Mouse (Mus musculus) E14TG2a.4 (cell line): ENCODE results near the gene Olfr449.

Experiments used
- H3K27me3 ChIP-seq: 2 replicates; pipeline ENCODE4 v1.6.1; 2014; ENCODE audit warnings: low read length, control low read depth; ENCODE audit not compliant: insufficient read depth
- H3K36me3 ChIP-seq: 2 replicates; pipeline ENCODE4 v1.6.1; 2014; ENCODE audit warnings: low read length, control low read depth; ENCODE audit not compliant: insufficient read depth
- H3K4me1 ChIP-seq: replicated peaks from 2 replicates; pipeline ENCODE4 v1.6.1; 2014; ENCODE audit warnings: low read depth, low read length, control low read depth
- H3K4me3 ChIP-seq: replicated peaks from 2 replicates; pipeline ENCODE4 v1.5.1; 2014; ENCODE audit warnings: mild to moderate bottlenecking, low read length
- H3K9me3 ChIP-seq: 2 replicates; pipeline ENCODE4 v1.6.1; 2014; ENCODE audit warnings: low read length, control low read depth
- CTCF ChIP-seq: conservative IDR thresholded peaks from 2 replicates; pipeline ENCODE4 v1.5.1; 2014; ENCODE audit warnings: low read length
- NANOG ChIP-seq: IDR thresholded peaks from 2 replicates; pipeline ENCODE4 v1.6.1; 2014; ENCODE audit warnings: borderline replicate concordance, low read length, mixed read lengths
- POU5F1 ChIP-seq: IDR thresholded peaks from 2 replicates; pipeline ENCODE4 v1.6.1; 2014; ENCODE audit warnings: low read length, borderline replicate concordance

Gene Olfr449

GRCm38 (mm10) chr6:42834084-42834483, at the start of gene Olfr449:
Gene Olfr449, plus strand, starts transcription at chr6:42834384.
- H3K4me1 ChIP-seq, result no peaks in the 10 kb centered on the region
- H3K36me3 ChIP-seq, result no peaks in the 10 kb centered on the region
- TF ChIP-seq NANOG (no peak), POU5F1 (no peak), CTCF (no peak)
- H3K27me3 ChIP-seq, result no peaks in the 10 kb centered on the region
- H3K4me3 ChIP-seq, result no peak within 1 kb of the TSS
- H3K9me3 ChIP-seq, result no peaks in the 10 kb centered on the region

- no peaks in the 10 kb centered on the region for H3K9me3 ChIP-seq
- H3K4me1 ChIP-seq, result no peaks in the 10 kb centered on the region
- H3K27me3 ChIP-seq, result peaks cover 4% of the 10 kb centered on the region; the same call in 1 of the 2 replicates
- no peak within 1 kb of the TSS for H3K4me3 ChIP-seq
- TF ChIP-seq POU5F1 (no peak), CTCF (no peak), NANOG (no peak)
- H3K36me3 ChIP-seq, result no peaks in the 10 kb centered on the region
Measured at GRCm38 (mm10) chr6:42784793-42785192, 49.4 kb upstream of the Olfr449 start, which contains the start of gene Olfr452. Gene Olfr452, plus strand, starts transcription at chr6:42785093.

DNA sequence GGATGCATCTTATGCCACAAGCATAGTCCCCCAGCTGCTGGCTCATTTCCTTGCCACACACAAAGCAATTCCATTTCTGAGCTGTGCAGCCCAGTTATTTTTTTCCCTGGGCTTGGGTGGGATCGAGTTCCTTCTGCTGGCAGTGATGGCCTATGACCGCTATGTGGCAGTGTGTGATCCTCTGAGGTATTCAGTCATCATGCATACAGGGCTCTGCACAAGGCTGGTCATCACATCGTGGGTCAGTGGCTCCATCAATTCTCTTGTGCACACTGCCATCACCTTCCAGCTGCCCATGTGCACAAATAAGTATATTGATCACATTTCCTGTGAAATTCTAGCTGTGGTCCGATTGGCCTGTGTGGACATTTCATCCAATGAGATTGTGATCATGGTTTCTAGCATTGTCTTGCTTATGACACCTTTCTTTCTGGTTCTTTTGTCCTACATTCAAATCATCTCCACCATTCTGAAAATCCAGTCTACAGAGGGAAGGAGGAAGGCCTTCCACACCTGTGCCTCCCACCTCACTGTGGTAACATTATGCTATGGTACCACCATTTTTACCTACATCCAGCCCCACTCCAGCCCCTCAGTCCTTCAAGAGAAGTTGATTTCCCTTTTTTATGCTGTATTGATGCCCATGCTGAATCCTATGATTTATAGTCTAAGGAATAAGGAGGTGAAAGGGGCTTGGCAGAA, 43.8 kb upstream of the Olfr449 start:
- no peak overlapping the region for H3K4me3 ChIP-seq
- no peak for TF ChIP-seq POU5F1
- no peak for TF ChIP-seq NANOG
- TF ChIP-seq CTCF, result peak; percentile 18; the same call in 1 of the 2 replicates
- H3K27me3 ChIP-seq, result no peaks in the 10 kb centered on the region
- no peaks in the 10 kb centered on the region for H3K4me1 ChIP-seq
- H3K36me3 ChIP-seq, result no peaks in the 10 kb centered on the region
- peaks cover 3% of the 10 kb centered on the region; the same call in 1 of the 2 replicates for H3K9me3 ChIP-seq

DNA sequence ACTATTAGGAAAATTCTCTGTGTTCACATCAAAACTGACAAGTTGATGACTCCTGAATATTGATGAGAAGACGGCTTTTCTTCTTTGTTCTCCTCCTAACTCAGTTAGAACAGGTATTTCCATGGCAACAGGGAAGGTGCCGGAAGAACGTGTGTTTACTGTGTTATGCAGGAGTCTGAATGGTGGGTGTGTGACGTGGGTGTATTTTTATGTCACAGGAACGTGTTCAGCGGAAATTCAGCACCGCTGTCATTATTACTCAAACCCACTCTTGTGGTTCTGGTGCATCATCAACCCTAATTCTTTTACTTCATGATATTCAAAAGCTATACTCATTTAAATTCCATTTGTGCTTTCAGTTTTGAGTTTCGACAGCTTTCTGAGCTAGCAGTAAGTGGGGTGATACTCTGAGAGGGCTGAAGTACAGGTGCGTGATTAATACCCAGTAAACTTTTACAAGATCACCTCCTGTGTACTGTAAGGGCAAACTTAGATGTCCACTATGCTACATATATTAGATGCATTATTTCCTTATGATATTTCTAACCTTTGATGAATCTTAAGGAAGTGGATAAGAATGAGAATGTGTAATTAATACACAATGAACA, 43.1 kb upstream of the Olfr449 start:
- Histone ChIP-seq H3K4me3 (no peak overlapping the region), H3K4me1 (no peaks in the 10 kb centered on the region), H3K36me3 (no peaks in the 10 kb centered on the region), H3K27me3 (no peaks in the 10 kb centered on the region), H3K9me3 (peaks cover 3% of the 10 kb centered on the region; the same call in 1 of the 2 replicates)
- TF ChIP-seq POU5F1 (no peak), CTCF (no peak), NANOG (no peak)

GRCm38 (mm10) chr6:42794982-42795381, 39.2 kb upstream of the Olfr449 start:
- peaks cover 3% of the 10 kb centered on the region; the same call in 1 of the 2 replicates for H3K9me3 ChIP-seq
- H3K27me3 ChIP-seq, result no peaks in the 10 kb centered on the region
- no peak overlapping the region for H3K4me3 ChIP-seq
- TF ChIP-seq POU5F1, result no peak
- no peak for TF ChIP-seq NANOG
- TF ChIP-seq CTCF, result no peak
- H3K4me1 ChIP-seq, result no peaks in the 10 kb centered on the region
- H3K36me3 ChIP-seq, result no peaks in the 10 kb centered on the region

DNA sequence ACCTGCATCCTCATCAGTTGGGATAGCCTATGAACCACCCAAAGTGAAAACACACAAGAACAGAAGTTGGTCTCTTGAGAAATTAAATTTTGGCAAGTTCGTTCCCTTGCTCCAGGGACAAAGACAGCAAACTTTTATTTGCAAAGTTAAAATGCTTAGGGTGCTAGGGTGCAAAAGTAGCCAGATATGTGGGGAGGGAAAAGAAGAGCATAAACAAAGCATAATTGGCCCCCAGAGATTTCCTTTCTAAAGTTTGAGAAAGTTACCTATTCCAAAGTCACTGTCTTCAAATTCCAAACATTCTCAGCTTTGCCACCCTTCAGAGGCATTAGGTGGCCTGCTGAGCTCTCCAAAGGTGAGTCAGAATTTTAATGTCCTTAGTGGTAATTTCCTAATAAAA, 22.5 kb upstream of the Olfr449 start, which contains the start of gene Olfr450:
TSS of gene Olfr450 (plus strand) at position 301 of the 400 bp plus-strand sequence.
- no peaks in the 10 kb centered on the region for H3K36me3 ChIP-seq
- no peaks in the 10 kb centered on the region for H3K4me1 ChIP-seq
- no peaks in the 10 kb centered on the region for H3K27me3 ChIP-seq
- H3K9me3 ChIP-seq, result no peaks in the 10 kb centered on the region
- H3K4me3 ChIP-seq, result no peak within 1 kb of the TSS
- TF ChIP-seq NANOG (no peak), CTCF (no peak), POU5F1 (no peak)

DNA sequence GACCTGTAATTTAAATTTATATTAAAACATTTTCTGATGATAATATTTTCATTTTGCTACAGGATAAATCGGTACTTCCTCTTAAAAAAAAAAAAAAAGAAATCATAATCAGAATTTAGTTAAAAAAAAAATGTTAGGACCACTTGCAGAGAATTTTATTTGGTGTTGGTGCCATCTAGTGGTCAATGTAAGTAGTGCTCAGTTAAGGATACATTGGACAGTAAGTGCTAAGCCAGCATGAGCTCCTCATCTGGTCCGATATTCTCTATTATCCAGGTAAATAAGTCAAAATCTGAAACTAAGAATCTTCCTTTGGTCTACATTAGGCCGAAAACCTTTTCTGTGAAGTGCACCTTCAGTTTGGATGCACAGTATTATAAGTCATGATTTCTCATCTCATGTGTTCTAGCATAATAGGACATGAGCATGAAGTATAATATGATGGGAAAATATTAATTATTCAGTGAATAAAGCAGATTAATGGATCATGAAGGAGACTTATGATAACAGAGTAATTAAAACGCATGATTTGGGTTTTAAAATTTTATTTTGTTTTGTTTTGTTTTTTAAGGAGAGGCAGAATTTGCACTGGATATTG, 26.1 kb downstream of the Olfr449 start:
- Histone ChIP-seq H3K27me3 (no peaks in the 10 kb centered on the region), H3K4me3 (no peak overlapping the region), H3K36me3 (no peaks in the 10 kb centered on the region), H3K4me1 (no peaks in the 10 kb centered on the region), H3K9me3 (no peaks in the 10 kb centered on the region)
- TF ChIP-seq POU5F1 (no peak), CTCF (peak; percentile 74)

- Histone ChIP-seq H3K4me3 (no peak overlapping the region), H3K36me3 (no peaks in the 10 kb centered on the region), H3K9me3 (no peaks in the 10 kb centered on the region), H3K27me3 (no peaks in the 10 kb centered on the region), H3K4me1 (no peaks in the 10 kb centered on the region)
- no peak for TF ChIP-seq CTCF
- no peak for TF ChIP-seq NANOG
- no peak for TF ChIP-seq POU5F1
Measured at GRCm38 (mm10) chr6:42869695-42870094, 35.5 kb downstream of the Olfr449 start.
